Mouse (Mus musculus) spleen, adult 2 months (tissue): Measurements from ENCODE around the gene Immp2l.

Experiments used
- CTCF ChIP-seq: fragments of 200-500 bp; IDR thresholded peaks from 2 replicates; pipeline ENCODE4 v1.5.1; 2011; ENCODE audit warnings: mild to moderate bottlenecking, inconsistent platforms; ENCODE audit not compliant: insufficient read depth, insufficient read length, insufficient replicate concordance; ENCODE audit errors: extremely low read depth
- POLR2A ChIP-seq: fragments of 200-500 bp; IDR thresholded peaks from 2 replicates; pipeline ENCODE4 v1.6.1; 2011; ENCODE audit warnings: low read depth, low read length, inconsistent platforms

DNA sequence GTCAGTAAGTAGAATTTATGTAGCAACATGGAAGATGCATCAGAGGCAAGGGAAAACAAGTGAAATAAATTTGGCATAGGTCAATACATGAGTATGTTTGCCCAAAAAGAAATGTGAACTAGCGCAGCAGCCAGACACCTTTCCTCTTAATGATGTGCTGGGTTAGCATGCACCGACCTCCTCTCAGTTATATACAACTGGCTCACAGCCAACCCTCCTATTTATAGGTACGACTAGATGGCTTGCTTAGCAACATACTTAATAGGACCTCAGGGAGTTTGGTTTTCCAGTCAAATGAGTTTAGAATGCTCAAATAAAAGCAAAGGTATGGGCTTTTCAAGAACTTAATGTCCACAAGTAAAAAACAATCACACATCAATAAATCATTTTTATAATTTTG, 385.5 kb downstream of the Immp2l start:
- no peak for TF ChIP-seq POLR2A
- no peak for TF ChIP-seq CTCF
